Mouse (Mus musculus): ENCODE data around the gene Nop58.
"Not testable (repeated sequence)": the region's sequence is repeated elsewhere in the genome, so short reads cannot be mapped to it uniquely, and the experiment has no call there.

The Nop58 gene

DNA sequence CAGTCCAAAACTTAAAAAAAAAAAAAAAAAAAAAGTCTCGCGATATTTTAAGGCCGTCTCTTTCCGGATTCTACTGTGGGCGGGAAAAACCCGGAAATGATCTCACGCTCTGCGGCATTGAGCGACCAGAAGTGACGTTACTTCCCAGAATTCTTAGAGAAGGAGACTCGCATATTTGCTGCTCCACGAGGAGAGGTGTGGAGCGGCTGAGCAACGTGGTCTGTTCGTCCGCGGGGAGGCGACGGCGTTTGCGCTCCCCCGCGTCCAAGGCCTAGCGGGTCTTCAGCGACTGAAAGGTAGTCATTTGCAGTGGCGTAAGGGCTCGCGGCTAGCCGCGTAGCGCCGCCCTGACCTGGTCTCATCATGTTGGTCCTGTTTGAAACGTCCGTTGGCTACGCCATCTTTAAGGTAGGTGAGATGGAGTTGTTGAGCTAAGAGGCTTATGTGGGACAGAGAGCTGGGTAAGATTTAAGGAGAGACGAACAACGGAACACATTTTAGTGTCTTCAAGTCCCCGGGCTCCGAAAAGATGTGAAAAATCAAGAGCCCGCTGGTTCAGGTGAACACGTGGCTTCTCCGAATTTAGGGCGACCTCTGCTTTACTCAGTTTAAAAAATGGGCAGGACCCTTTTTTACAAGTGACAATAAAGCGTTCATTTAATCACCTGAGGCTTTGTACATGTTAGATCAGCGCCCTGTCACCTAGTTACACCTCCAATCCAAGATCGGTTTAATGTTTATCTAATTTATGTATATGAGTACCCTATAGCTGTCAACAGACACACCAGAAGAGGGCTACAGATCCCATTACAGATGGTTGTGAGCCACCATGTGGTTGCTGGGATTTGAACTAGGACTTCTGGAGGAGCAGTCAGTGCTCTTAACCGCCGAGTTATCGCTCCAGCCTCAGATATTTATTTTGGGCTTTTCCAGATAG lies at the start of gene Nop58:
Nop58 (plus strand) TSS at position 153 of the 937 bp plus-strand sequence.
- DNase-seq (ENCODE audit: low spot score), result peak; percentile 97

DNA sequence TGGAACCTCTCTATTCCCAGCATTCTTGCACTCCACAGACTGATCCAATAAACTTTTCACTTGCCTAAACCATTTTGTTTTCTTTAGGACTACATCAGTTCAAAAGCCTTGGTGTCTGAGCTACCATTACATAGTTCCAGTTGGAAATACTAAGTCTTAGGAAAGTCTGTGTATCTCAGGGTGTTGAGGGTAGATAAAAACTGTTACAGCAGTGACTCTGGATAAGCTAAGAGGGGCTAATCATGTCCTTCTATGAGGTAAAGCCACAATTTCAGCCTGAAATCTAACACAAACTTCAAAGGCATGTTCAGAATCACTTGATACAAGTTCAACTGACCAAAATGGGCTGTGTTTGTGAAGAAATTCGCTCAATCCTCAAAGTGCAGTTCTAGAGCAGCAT lies 48.4 kb upstream of the Nop58 start:
- no peak for DNase-seq (ENCODE audit: low spot score)

DNA sequence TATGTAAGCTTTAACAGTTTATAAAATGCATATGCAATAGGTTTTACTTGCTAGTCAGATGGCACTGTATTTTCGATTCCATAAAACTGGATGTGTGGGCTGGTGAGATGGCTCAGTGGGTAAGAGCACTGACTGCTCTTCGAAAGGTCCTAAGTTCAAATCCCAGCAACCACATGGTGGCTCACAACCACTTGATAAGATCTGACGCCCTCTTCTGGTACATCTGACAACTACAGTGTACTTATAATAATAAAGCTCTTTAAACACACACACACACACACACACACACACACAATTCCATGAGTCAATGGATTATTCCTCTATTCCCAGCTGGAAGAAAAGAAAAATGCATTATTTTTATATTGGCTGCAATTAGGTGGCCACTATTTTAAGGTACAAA lies 46.4 kb upstream of the Nop58 start:
- peak; percentile 23 for DNase-seq (ENCODE audit: low spot score)

DNA sequence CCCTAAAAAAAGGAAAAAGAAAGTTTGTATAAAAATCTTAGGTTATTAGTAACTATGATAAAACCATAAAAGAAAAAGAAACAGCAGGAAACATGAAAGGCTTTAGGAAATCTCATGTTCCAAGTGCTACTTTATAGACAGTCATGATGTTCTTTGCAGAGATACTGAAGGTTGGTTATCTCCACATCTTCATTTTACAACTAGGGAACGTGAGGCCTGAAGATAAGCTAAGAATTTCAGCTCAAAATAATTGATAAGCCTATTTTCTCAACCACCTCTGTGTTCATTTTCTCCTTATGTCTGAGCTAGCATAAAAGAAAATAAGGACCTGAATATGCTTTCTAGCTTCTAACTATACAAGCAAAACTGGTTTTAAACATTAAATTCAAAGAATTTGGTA lies 42.3 kb upstream of the Nop58 start:
- DNase-seq (ENCODE audit: low spot score), result no peak

DNA sequence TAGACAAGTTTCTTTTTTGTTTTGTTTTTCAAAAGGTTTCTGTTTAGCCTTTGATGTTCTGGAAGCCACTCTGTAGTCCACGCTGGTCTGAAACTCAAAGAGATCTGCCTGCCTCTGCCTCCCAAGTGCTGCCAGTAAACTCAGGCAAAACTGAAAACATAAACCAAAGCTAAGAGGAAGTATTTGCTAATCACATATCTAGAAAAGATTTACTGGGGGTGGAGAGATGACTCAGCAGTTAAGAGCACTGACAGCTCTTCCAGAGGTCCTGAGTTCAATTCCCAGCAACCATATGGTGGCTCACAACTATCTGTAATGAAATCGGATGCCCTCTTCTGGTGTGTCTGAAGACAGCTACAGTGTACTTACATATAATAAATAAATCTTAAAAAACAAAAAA lies 38.3 kb upstream of the Nop58 start:
- DNase-seq (ENCODE audit: low spot score), result not testable (repeated sequence)

DNA sequence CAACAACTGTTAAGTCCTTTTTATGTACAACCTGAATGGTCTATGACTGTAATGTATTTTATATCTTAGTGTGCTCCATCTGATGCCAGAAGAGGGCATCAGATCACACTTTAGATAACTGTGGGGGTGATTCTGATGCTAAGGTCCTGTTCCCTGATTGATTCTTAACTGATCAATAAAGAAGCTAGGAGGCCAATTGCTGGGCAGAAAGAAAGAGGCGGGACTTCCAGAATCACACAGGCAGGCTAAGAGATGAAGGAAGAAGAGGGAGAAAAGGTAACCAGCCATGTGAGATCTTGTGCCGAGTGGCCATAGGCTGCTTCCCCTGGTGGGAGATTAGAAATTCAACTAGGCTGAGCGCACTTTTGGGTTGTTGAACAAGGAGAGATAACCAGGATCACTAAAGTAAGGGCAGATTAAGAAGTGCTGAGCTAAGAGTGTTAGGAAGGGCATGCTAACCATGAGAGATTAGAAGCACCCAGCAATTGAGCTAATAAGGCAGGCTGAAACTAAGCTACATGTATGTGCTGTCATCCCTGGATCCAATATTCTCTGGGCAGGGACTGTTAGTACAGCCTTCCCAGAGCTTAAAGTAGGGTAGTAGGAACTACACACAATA lies 33.5 kb upstream of the Nop58 start:
- DNase-seq (ENCODE audit: low spot score), result no peak

DNA sequence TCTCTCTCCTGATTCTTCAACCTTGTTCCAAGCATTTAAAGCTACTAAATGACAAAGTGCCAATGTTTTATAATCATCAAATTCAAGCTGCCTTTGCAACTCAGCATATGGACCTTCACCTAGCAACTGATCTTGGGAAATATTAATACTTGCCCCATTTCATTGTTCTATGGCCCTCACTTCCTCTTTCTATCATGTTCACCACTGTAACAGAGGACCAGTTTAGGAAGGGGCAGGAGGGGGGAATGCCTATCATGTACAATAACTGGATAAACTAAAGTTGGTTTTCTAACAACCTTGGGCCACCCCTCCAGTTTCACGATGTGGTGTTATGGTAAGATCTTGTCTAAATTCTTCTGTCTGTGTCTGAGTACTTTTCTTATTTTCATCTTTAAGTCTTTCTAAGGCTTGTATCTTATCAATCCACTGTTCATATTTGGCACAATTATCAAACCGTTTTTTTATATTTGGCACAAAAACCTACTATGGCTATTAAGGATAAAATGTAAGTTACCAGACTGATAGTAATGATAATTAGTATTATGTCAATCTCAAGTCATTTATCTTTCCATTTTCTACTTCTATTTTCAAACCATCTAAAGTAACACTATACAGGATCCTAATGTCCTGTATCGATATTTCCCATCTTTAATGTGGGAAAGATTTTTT lies 31.4 kb upstream of the Nop58 start:
- no peak for DNase-seq (ENCODE audit: low spot score)

DNA sequence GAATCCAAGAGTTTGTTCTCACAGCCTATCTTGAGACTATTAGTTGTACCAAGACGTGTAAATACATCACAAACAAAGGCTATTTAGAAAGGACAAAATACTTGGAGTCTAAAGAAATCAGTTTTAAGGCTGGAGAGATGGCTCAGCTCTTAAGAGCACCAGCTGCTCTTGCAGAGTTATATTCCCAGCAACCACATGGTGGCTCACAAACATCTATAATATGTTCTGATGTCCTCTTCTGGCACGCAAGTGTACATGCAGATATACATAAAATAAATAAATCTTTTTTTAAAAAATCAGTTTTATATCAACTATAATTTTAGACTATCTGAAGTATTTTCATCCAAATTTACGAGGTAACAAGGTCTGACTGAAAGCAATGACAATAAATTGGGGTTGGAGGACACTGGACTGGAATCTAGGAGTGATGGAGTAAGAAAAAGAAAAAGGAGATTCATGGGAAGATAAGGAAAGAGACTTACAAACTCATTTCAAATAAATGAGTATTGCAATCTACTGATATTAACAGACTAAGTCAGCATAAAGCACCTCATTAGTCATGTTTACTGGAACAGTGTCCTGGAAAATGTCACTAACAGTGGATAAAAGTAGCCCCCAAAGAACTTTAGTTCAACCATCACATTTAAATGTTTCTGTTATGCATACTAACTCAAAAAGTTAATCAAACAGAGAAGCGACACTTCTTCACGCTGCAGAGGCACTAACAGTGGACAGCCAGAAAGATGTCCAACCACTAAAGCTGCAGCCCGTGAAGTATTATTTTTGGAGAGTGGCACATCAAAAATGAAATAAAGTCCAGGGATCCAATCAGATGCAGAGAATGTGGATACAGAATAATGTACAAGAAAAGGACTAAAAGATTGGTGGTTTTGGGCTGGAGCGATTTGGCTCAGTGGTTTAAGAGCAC lies 28.3 kb upstream of the Nop58 start:
- no peak for DNase-seq (ENCODE audit: low spot score)

DNA sequence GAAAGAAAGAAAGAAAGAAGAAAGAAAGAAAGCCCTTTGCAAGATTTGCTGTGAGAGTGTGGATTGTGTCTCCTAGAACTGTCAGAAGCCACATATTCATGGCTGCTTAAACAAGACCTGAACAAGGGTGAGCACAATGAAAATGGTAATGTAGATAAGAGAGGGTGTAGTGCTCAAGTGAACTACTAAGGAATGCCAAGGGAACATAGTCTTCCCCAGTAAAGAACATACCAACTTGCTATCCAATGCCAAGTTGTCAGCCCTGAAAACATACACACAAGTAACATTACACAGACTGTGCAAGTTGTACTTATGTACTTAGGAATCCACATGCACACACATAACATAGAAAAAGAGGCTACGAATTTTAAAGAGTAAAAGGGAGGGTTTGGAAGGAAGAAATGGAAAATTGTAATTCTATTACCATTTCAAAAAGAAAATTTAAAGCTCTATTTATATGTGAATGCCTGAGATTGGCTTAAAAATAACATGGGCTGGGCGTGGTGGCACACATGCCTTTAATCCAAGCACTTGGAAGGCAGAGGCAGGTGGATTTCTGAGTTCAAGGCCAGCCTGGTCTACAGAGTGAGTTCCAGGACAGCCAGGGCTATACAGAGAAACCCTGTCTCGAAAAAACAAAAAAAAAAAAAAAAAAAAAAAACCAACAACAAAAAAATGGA lies 21.2 kb upstream of the Nop58 start:
- DNase-seq (ENCODE audit: low spot score), result no peak

DNA sequence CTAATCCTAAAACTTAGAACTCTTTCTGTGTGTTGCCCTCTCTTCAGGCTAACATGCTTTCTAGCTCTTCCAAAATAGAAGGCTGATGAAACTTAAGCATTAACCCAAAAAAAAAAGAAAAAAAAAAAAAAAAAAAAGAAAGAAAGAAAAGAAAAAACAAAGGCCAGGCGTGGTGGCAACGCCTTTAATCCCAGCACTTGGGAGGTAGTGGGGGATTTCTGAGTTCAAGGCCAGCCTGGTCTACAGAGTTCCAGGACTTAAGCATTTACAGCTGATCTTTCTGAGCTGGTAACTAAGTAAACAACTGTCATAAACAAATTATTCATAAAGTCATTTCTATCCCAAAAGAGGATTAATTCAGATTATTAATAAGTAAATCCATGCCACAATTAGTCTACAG lies 15.9 kb upstream of the Nop58 start:
- DNase-seq (ENCODE audit: low spot score), result no peak

DNA sequence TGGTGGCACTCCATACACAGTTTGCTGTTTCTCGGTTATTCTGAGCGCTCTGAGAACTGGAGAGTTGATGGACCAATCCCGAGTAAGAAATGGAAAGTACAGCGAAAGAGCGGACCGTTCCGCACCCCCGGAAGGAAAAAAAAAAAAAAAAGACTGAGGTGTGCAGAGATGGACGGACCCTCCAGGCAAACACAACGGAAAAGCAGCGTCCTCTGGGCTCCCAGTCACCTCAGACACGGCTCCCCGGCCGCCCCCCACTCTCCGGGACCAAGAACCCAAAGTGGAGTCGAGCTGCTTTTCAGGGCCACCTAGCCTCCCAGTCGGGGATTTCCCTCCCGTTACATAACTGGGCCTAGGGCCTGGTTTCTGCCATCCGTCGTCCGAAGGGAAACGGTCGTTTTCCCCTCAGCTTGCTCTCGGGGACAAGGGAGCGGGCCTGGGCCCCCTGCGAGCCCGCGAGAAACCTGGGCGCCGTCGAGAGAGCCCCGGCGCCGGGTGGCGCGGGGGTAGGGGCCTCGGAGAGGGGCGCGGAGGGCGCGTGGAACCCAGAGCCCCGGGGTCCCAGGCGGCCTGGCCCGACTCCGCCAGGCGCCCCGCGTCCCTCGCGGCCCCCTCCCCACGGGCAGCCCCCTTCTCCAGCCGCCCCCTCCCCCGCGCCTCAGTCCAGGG lies 14.7 kb upstream of the Nop58 start:
- DNase-seq (ENCODE audit: low spot score), result peak; percentile 48

DNA sequence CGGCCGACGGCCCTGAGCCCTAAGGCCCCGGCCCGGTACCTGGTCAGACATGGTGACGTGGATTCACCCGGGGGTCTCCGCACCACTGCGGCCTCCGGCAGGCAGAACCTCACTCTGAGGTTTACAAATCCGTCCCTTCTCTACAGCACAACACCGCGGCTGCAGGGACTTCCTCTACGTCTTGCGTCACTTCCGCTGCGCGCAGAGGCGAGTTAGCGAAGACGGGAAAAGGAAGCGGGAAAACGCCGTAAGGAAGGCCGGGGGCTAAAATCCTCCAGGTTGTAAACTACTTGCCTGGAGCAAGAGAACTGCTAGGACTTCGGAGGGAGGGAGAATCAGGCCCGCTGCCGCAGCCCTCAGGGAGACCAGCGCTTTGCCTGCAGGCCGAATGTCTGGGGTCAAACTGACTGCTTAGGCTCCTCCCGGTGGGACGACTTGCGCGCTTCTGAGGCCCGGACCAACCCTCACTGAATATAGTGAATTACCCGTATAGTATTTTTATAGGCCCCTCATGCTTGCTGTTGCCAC lies 14.1 kb upstream of the Nop58 start, which contains the start of gene Sumo1:
Sumo1 (minus strand) TSS at position 194 of the 528 bp plus-strand sequence.
- DNase-seq (ENCODE audit: low spot score), result peak; percentile 91

DNA sequence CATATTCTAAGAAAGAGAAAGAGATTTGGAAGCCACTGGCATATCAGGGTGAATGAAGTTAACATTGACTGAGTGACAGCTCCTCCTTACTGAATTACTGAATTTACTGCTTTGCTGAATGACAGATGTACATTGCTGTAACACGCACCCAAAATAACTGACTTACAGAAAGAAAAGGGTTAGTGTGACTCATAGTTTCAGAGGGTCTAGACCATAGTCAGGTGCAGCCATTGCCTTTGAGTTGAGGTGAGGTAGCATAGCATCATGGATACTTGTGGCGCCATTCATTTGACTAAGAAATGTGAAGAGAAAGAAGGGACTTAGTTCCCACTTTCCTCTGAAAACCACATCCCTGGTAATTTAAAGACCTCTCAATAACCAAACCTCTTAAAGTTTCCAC lies 11.1 kb upstream of the Nop58 start:
- DNase-seq (ENCODE audit: low spot score), result no peak

DNA sequence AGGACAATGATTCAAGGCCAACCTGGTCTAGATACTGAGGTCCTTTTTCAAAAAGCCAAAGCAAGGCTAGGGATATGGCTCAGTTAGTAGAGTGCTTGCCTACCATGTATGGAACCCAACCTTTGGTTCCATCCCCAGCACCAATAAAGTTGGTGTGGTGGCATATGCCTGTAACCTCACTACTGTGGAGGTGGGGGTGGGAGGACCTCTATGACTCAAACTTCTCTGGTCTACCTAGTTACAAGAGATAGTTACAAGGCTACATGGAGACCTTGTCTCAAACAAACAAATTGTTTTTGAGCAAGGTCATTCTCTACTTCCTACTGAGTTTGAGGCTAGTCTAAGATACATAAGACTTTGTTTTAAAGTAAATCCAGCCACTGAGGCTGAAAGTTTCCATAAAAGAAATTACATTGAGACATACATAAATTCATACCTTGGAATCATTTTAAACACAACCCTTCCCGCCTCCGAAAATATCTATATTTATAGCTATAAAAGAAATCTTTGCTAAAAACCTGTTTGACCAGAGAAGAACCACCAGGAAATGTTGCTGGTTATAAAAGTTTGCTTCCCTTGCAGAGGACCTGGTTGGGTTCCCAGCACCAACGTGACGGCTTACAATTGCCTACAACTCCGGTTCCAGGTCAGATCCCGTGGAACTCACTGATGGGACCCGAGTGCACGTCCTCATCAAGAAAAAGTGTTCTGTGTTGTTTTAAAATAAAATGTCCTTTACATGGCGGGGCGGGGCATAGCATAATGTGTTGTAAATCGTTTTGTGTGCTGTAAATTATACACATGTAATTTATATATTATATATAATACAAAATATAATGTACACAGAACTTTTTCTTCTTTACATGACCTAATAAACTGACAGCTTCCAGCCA lies 599 bp upstream of the Nop58 start:
- no peak for DNase-seq (ENCODE audit: low spot score)

DNA sequence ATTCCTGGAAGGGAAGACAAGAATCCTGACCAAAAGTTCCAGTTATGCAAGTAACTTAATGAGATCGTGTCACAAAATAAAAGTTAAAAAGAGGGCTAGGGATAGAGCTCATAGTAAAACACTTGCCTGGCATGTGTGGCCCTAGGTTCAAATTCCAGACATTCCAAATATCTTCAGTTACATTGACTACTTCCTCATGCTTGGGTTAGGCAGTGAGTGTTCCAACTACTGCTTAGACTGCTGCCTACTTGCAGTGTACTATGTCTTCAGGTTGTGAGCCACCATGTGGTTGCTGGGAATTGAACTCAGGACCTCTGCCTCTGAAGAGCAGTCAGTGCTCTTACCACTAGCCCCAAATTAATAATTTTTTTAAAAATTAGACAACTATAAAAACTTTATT lies 2.7 kb downstream of the Nop58 start:
- DNase-seq (ENCODE audit: low spot score), result no peak

DNA sequence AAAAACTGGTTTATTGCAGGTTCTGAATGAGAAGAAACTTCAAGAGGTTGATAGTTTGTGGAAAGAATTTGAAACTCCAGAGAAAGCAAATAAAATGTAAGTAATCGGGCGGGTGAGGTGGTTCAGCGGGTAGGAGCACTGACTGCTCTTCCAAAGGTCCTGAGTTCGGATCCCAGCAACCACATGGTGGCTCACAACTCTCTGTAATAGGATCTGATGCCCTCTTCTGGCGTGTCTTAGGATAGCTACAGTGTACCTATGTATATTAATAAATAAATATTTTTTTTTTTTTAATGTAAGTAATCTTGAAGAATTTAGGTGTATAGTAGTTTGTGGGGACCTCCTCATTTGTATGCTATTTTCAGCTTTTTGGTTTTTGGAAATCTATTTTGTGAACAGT lies 5.7 kb downstream of the Nop58 start:
- DNase-seq (ENCODE audit: low spot score), result no peak

DNA sequence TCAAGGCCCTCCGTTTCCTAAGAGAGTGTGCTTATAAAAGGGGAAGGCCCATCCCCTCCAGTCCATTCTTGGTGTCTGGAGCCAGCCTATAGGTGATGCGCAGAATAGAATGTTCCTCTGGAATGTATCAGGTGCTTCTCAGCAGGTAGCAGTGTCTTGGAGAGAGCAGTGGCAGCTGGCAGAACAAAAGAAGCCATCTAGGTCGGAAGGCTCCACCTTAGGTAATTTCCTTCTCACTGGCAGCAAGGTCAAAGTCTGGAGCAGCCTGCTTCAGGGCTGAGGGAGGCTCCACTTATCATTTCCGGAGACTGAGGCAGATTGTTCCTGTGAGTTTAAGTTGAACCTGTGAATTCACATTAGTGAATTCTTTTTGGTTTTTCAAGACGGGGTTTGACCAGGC lies 13.0 kb downstream of the Nop58 start:
- no peak for DNase-seq (ENCODE audit: low spot score)

DNA sequence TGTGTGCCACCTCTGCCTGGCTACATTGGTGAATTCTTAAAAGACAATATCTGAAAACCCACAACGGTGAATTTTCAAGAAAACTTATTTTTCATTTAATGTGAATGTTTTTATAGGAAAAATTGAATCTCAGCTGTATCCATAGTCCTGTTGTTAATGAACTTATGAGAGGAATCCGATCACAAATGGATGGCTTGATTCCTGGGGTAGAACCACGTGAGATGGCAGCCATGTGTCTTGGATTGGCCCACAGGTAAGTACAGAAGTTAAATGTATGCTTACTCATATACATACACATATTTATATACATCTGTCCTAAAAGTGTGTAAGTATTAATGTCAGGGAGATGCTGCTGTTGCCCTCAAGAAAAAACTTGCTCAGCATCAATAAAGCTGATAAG lies 13.4 kb downstream of the Nop58 start:
- no peak for DNase-seq (ENCODE audit: low spot score)

DNA sequence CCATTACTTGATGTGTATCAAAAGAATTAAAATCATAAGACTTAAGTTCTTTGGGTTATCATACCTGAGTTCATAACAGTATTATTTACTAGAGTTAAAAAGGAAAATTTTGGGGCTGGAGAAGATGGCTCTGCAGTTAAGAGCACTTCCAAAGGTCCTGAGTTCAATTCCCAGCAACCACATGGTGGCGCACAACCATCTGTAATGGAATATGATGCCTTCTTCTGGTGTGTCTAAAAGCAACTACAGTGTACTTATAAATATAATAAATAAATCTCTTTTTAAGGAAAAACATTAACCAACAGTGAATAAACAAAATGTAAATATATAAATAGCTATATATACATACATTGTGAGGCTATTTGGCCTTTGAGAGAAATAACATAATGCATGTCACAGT lies 17.0 kb downstream of the Nop58 start:
- DNase-seq (ENCODE audit: low spot score), result no peak
